Mouse (Mus musculus): ENCODE measurements around the gene C9orf72.

DNA sequence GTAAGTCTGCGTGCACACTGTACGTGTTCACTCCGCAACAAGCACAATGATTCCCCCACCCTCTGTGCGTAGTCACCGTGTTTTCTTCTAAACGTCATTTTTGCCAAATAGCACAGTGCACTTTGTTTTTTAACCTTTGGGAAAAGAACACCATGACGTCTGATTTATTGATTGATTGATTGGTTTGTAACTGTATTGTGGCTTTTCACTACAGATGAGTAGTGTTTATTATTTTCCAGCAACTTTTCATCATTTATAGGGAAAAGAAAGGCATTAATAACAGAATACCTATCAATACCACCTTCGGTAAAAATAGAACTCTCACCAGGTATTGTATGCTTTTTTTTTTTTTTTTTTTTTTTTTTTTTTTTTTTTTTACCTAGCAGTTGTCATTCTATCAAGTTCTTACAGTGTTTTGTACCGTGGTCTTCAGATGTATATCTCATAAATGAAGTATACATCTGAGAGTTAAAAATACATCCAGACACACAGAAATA lies 569 bp upstream of the C9orf72 start:
- TF ChIP-seq CTCF (IDR thresholded peaks at IDR 0.05; ENCODE audit: low read depth) (no peak), EP300 (IDR thresholded peaks at IDR 0.05; ENCODE audit: low read depth) (no peak)

Data from heart, postnatal 0 days (tissue).